Mouse (Mus musculus): ENCODE results near the gene Nup54.

Gene Nup54

GRCm38 (mm10) chr5:92435025-92435584 is at the start of gene Nup54:
TSS of gene Nup54 (minus strand) at chr5:92435219.
- peak; percentile 97 for DNase-seq

- no peak for DNase-seq
Observed at GRCm38 (mm10) chr5:92472863-92473262, 37.8 kb upstream of the Nup54 start.

GRCm38 (mm10) chr5:92471531-92471930 is 36.5 kb upstream of the Nup54 start:
- DNase-seq, result no peak

GRCm38 (mm10) chr5:92469201-92470130 is 34.4 kb upstream of the Nup54 start:
- no peak for DNase-seq

- no peak for DNase-seq
Observed at GRCm38 (mm10) chr5:92468234-92468633, 33.2 kb upstream of the Nup54 start.

GRCm38 (mm10) chr5:92467102-92467766 is 32.2 kb upstream of the Nup54 start:
- no peak for DNase-seq

- DNase-seq, result no peak
Observed at GRCm38 (mm10) chr5:92465511-92465910, 30.5 kb upstream of the Nup54 start.

- DNase-seq, result peak; percentile 45
Observed at GRCm38 (mm10) chr5:92461321-92461720, 26.3 kb upstream of the Nup54 start.

- no peak for DNase-seq
Observed at GRCm38 (mm10) chr5:92458726-92459125, 23.7 kb upstream of the Nup54 start.

- no peak for DNase-seq
Observed at GRCm38 (mm10) chr5:92457410-92457809, 22.4 kb upstream of the Nup54 start.

GRCm38 (mm10) chr5:92452876-92453275 is 17.9 kb upstream of the Nup54 start:
- DNase-seq, result no peak

GRCm38 (mm10) chr5:92446736-92447135 is 11.7 kb upstream of the Nup54 start:
- no peak for DNase-seq

- no peak for DNase-seq
Observed at GRCm38 (mm10) chr5:92445016-92445415, 10.0 kb upstream of the Nup54 start.

GRCm38 (mm10) chr5:92442914-92443313 is 7.9 kb upstream of the Nup54 start:
- no peak for DNase-seq

GRCm38 (mm10) chr5:92441494-92441893 is 6.5 kb upstream of the Nup54 start:
- DNase-seq, result no peak

- DNase-seq, result no peak
Observed at GRCm38 (mm10) chr5:92438540-92438939, 3.5 kb upstream of the Nup54 start.

GRCm38 (mm10) chr5:92434571-92434985 is 441 bp downstream of the Nup54 start:
- no peak for DNase-seq

- DNase-seq, result no peak
Observed at GRCm38 (mm10) chr5:92434070-92434469, 949 bp downstream of the Nup54 start.

GRCm38 (mm10) chr5:92431611-92432010 is 3.4 kb downstream of the Nup54 start:
- DNase-seq, result no peak

- peak; percentile 13 for DNase-seq
Observed at GRCm38 (mm10) chr5:92430723-92431122, 4.3 kb downstream of the Nup54 start.

GRCm38 (mm10) chr5:92424126-92424525 is 10.9 kb downstream of the Nup54 start:
- DNase-seq, result no peak

- DNase-seq, result no peak
Observed at GRCm38 (mm10) chr5:92413982-92414375, 21.0 kb downstream of the Nup54 start.

GRCm38 (mm10) chr5:92413271-92413981 is 21.6 kb downstream of the Nup54 start:
- DNase-seq, result no peak
